Mouse (Mus musculus): ENCODE data around the gene Noc3l.

- TF ChIP-seq CTCF (IDR thresholded peaks at IDR 0.05; ENCODE audit: low read depth) = no peak
- no peak for TF ChIP-seq EP300 (IDR thresholded peaks at IDR 0.05; ENCODE audit: low read depth)
Observed at GRCm38 (mm10) chr19:38758685-38759472, 60.2 kb downstream of the Noc3l start.

Data from liver, postnatal 0 days (tissue).